Mouse (Mus musculus) adrenal gland, postnatal 0 days (tissue): ENCODE results near the gene Rad1. TPM values are rescaled to one million over a fixed set of nuclear protein-coding genes. Genes with fewer than 3 reads are reported as not detected.

Experiments
- polyA plus RNA-seq: library from polyadenylated mRNA; unstranded; fragments of >200 nt; fragmentation: Nextera tagmentation; extraction: Ambion mirVana; gene quantifications from 2 replicates; pipeline ENCODE4 v1.2.1, GENCODE M21; 2015

Gene Rad1
- 18.2 and 23.4 TPM in 2 replicates for polyA plus RNA-seq

DNA sequence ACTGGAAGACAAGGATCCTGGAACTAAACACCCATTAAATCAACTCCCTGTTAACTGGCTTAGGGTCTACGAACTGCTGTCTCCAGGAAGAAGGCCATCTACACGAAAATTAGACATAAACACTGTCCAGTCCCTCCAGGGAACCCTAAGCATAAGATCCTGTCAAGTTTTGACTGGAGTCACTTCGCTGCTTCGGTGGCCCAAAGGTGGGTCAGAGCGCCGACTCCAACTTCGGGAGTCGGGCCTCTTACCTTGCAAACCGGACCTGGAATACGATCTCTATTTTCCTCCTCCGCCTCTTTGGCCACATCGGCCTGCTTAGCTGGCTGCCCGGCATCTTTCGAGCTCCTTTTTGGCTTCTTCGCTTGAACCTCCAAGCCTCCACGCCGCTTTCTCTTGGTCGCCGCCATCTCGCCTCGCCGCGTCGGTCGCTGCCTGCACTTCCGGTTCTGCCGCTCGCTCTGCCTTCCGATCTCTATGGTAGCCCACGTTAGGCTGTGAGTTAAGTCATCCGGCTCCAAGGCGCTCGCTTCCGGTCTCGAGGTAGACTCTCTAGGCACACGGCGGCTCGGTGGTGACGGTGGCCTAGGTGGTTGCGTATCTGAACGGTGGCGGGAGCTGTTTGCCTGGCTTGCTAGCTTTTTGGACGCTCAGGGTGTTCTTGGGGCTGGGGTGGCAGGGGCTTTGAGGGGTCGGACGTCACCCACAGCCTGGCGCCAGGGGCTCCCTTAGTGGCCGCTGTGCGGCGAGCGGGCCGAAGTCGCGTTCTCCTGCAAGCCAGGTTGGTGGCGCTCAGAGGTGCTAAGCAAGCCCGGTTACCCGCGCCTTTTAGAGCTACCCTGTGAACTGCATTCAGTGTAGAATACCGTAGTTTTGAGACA is at the start of gene Rad1, which contains the start of gene Brix1:
TSS of gene Rad1 (plus strand) at position 535 of the 881 bp plus-strand sequence.
TSS of gene Brix1 (minus strand) at position 464 of the 881 bp plus-strand sequence.

DNA sequence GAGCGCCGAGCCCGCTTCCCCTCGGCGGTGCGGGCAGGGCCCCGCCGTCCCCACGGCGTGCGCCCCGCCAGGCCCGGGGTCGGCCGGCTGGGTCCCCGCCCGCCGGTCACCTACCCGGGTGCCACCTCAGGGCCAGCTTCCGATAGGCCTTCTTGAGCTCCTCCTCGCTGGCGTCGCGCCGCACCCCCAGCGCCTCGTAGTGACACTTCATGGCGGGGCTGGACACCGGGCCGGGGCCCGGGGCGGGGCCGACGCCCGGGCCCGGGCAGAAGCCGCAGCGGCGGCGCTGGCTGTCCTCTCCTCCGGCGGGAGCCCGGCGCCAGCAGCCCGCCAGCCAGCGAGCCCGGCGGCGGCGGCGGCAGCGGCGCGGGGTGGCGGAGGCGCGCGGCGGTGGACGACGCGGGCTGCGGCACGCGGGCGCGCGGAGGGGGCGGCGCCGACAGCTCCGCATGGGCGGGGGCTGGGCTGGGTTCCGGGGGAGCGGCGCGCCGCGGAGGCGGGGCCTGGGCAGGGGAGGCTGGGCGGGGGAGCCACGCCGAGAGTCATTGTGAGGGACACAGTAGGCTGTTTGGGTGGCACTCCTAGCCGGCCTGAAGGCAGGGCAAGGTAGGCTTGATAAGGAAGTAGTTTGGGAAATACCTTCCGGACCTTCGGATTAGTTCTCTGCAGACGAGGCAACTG is 15.5 kb upstream of the Rad1 start, which contains the start of gene Dnajc21:
TSS of gene Dnajc21 (minus strand) at position 366 of the 681 bp plus-strand sequence.

Other genes with a start within 250 kb of the Rad1 start
- 0.61 TPM in 1 of 2 replicates, not detected in the other for gene Gm21973, start 160.6 kb upstream of the Rad1 start, polyA plus RNA-seq
- gene Agxt2, start 127.5 kb upstream of the Rad1 start, polyA plus RNA-seq: 1.0 and 1.6 TPM in 2 replicates
- 10.7 and 15.3 TPM in 2 replicates for gene Dnajc21, start 15.5 kb upstream of the Rad1 start, polyA plus RNA-seq
- 101 and 129 TPM in 2 replicates for gene Brix1, start 71 bp upstream of the Rad1 start, polyA plus RNA-seq
- not detected in 2 replicates for gene Ttc23l, start 72.7 kb downstream of the Rad1 start, polyA plus RNA-seq
- 11.4 and 17.7 TPM in 2 replicates for gene Rai14, start 228.6 kb downstream of the Rad1 start, polyA plus RNA-seq